Mouse (Mus musculus) thymus, postnatal 4 days (tissue): Measurements from ENCODE around the gene Abcg3.
A peak's percentile ranks its signal among the peaks of the same experiment; 100 is the strongest.
"Not testable (repeated sequence)": the region's sequence is repeated elsewhere in the genome, so short reads cannot be mapped to it uniquely, and the experiment has no call there.

ENCODE experiments used
- DNase-seq: peaks from one replicate; pipeline ENCODE4 v3.0.0; 2021

Abcg3 gene

GRCm38 (mm10) chr5:104982535-104982934 lies at the start of gene Abcg3:
Abcg3 (minus strand) TSS chr5:104982718.
- DNase-seq, result peak; percentile 85

- DNase-seq, result no peak
These were observed 30.0 kb upstream of the Abcg3 start for GRCm38 (mm10) chr5:105012551-105012950.

DNA sequence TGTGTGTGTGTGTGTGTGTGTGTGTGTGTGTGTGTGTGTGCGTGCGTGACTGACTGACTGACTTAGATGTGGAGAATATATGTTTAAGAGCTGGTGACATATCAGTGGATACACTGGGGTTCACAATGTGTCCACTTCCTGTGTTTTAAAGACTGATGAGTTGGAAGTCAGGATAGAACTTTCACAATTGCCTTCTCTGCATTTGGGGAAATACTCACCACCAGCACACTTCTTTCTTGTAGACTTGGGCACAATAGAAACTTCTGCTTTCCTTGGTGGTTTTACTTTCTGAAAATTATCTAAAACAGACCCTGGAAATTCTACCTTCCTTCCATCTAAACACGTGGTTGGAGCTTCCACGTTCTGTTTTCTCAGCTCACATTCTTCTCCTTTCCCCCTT lies 29.1 kb upstream of the Abcg3 start:
- DNase-seq, result no peak

DNA sequence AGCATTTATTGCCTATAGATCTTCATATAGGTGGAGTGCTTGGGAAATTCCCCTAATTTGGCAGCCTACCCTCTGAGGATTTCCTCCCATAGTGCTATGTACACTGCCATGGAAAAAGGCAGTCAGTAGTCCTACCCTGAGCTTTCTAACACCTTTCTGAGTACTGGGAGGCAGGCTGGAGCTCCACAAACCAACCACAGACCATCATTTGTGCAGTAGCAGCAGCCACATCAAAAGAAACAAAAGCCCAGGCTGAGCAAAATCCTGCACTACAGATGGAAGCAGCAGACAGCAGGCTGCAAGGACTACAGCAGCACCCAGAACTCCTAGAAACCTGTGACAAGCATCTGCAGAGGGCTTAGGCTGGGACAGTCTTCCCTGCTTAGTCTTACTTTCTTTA lies 27.9 kb upstream of the Abcg3 start:
- peak; percentile 38 for DNase-seq

- DNase-seq, result no peak
These were observed 6.9 kb upstream of the Abcg3 start for GRCm38 (mm10) chr5:104989411-104989810.

DNA sequence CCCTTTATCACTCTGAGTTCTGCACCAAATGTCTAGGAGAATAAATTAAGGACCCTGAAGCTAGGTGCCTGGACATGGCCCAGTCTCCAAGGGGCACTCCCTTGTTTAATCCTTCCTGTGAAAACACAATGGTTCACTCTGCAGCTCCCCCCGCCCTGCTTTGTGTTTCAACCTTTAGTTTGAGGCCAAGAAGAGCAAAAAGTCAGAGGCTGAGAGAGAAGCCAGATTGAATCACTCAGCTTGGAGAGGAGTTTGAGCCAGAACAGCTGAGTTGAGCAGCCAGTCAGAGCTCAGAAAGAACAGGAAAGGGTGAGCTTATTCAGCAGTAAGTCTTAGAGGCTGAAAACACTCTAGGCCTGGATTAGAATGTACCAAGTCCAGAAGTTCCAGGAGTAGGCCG lies 5.5 kb upstream of the Abcg3 start:
- no peak for DNase-seq

DNA sequence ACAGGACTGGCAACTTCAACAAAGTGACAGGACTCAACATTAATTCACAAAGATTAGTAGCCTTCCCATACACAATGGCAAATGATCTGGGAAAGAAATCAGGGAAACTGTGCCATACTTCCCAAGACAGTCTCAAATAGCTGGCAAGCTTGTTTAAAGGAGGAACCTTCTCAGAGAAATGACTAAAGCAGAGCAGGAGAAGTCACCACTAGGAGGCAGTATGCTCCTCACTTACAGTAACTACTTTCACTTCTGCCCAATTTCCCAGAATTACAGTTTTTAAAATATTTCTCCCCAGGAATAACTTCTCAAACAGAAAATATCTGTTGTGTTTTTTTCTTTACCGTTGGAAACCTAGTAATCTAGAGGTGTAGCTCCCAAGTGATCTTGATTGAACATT lies 4.2 kb upstream of the Abcg3 start:
- peak; percentile 58 for DNase-seq

GRCm38 (mm10) chr5:104979040-104979513 lies 3.4 kb downstream of the Abcg3 start:
- peak; percentile 60 for DNase-seq

GRCm38 (mm10) chr5:104958141-104958793 lies 24.3 kb downstream of the Abcg3 start:
- no peak for DNase-seq

DNA sequence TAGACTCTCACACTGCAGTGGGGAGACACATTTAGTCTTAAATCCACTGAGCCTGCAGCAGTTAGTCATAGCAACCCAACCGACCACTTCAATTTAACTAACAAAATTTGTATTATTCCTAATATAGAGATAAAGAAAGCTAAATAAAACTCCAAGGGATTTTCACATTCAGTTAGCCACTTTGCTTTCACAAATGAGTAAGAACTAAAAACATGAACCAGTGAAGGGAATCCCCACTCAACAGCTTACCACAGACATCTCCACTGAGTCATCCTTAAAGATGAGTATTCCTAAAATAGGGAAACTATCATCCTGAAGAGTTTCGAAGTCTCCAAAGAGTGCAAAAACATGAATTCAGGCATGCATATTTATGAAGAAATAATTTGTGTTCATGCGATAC lies 27.3 kb downstream of the Abcg3 start:
- DNase-seq, result no peak

DNA sequence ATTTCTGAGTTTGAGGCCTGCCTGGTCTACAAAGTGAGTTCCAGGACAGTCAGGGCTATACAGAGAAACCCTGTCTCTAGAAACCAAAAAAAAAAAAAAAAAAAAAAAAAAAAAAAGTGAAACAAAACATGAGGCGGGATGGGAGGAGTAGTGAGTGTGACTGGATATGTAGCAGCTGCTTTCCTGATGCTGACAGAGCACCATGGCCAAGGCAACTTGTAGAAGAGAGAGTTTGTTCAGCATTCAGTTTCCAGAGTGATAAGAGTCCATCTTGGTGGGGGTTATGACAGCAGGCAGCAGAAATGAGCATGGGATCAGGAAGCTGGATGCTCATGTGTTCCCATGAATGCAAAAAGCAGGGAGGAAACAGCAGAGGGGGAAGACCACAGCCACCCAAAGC lies 35.6 kb downstream of the Abcg3 start:
- no peak for DNase-seq

DNA sequence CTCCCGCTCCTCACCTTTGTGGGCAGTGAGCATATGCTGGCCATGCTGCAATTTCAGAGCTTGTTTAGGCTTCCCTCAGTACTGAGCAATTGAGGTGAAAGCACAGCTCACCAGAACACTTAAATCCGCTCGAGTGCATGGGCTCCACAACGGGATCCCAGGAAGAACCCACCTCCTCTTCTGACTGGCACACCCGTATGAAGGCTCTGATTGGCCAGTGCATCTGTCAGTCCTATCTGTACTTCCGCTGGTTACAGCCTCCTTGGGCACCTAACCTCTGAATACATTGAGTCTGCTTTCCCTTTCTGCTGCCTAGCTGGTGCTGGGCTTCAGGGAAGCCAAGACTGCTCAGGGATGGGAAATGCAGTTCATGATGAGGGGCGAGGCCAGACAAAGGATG lies 48.4 kb downstream of the Abcg3 start:
- DNase-seq, result no peak

DNA sequence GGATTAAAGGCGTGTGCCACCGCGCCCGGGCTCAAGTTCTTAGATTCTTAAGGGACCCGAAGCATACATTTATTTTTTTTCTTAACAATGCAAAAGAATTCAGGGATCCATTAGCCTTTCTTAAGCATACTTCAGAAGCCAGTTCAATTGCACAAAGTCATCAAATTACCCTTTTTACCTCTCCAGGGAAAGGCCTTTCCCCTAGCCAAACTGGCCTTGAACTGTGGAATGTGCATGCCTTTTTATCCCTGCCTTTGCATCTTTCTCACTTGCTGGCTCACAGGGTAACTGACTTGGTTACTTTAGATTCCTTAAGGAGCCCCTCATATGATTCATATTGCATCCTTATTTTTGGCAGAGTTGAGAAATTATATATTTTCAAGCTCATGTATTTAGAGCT lies 76.0 kb downstream of the Abcg3 start:
- not testable (repeated sequence) for DNase-seq
